Mouse (Mus musculus): ENCODE data around the gene Sugct. TPM values are rescaled to one million over a fixed set of nuclear protein-coding genes. Genes with fewer than 3 reads are reported as not detected.
A peak's percentile ranks its signal among the peaks of the same experiment; 100 is the strongest.

The Sugct gene
- polyA plus RNA-seq, 1 experiment from 2014 or later: 2.1 TPM

GRCm38 (mm10) chr13:17432139-17432916, 263.0 kb downstream of the Sugct start:
- Histone ChIP-seq H3K4me3 (replicated peaks; ENCODE audit: low read depth, low read length) (no peak overlapping the region), H3K9me3 (ENCODE audit: control insufficient read depth, low read length) (no peaks in the 10 kb centered on the region), H3K36me3 (ENCODE audit: control insufficient read depth, insufficient read depth, low read length) (no peaks in the 10 kb centered on the region), H3K4me1 (ENCODE audit: control insufficient read depth, insufficient read depth, low read length) (no peaks in the 10 kb centered on the region), H3K9ac (replicated peaks; ENCODE audit: low read length) (no peak overlapping the region), H3K27me3 (ENCODE audit: control insufficient read depth, insufficient read depth, low read length) (no peaks in the 10 kb centered on the region), H3K4me2 (ENCODE audit: low read length) (no peak overlapping the region), H3K27ac (replicated peaks; ENCODE audit: low read depth, low read length) (no peak overlapping the region)
- 44% methylated on average over 7 of the region's 7 CpGs for WGBS
- peak; percentile 73 for ATAC-seq (ENCODE audit: low FRiP score, low TSS enrichment)
- peak; percentile 88 for DNase-seq

- ATAC-seq (ENCODE audit: low FRiP score, low TSS enrichment) (no peak), DNase-seq (no peak)
- no peaks in the 10 kb centered on the region for H3K36me3 ChIP-seq (ENCODE audit: control insufficient read depth, insufficient read depth, low read length)
- H3K27ac ChIP-seq (replicated peaks; ENCODE audit: low read depth, low read length): no peak overlapping the region
- 93% methylated on average over 6 of the region's 6 CpGs for WGBS
- H3K4me2 ChIP-seq (ENCODE audit: low read length): no peak overlapping the region
- H3K27me3 ChIP-seq (ENCODE audit: control insufficient read depth, insufficient read depth, low read length): no peaks in the 10 kb centered on the region
- no peak overlapping the region for H3K9ac ChIP-seq (replicated peaks; ENCODE audit: low read length)
- no peak overlapping the region for H3K4me3 ChIP-seq (replicated peaks; ENCODE audit: low read depth, low read length)
- H3K4me1 ChIP-seq (ENCODE audit: control insufficient read depth, insufficient read depth, low read length): no peaks in the 10 kb centered on the region
- no peaks in the 10 kb centered on the region; the same call in 1 of the 2 replicates for H3K9me3 ChIP-seq (ENCODE audit: control insufficient read depth, low read length)
Observed at GRCm38 (mm10) chr13:17421875-17422274, 273.5 kb downstream of the Sugct start.

GRCm38 (mm10) chr13:17420557-17420956, 274.8 kb downstream of the Sugct start:
- Histone ChIP-seq H3K4me2 (ENCODE audit: low read length) (no peak overlapping the region), H3K36me3 (ENCODE audit: control insufficient read depth, insufficient read depth, low read length) (no peaks in the 10 kb centered on the region), H3K27me3 (ENCODE audit: control insufficient read depth, insufficient read depth, low read length) (no peaks in the 10 kb centered on the region), H3K9ac (replicated peaks; ENCODE audit: low read length) (no peak overlapping the region), H3K4me1 (ENCODE audit: control insufficient read depth, insufficient read depth, low read length) (no peaks in the 10 kb centered on the region), H3K9me3 (ENCODE audit: control insufficient read depth, low read length) (no peaks in the 10 kb centered on the region; the same call in 1 of the 2 replicates), H3K4me3 (replicated peaks; ENCODE audit: low read depth, low read length) (no peak overlapping the region), H3K27ac (replicated peaks; ENCODE audit: low read depth, low read length) (no peak overlapping the region)
- DNase-seq (no peak), ATAC-seq (ENCODE audit: low FRiP score, low TSS enrichment) (no peak)
- WGBS: 88% methylated on average over 1 of the region's 1 CpGs

- no peak overlapping the region for H3K4me2 ChIP-seq (ENCODE audit: low read length)
- 97% methylated on average over 8 of the region's 8 CpGs for WGBS
- H3K4me3 ChIP-seq (replicated peaks; ENCODE audit: low read depth, low read length): no peak overlapping the region
- H3K9me3 ChIP-seq (ENCODE audit: control insufficient read depth, low read length): no peaks in the 10 kb centered on the region
- no peak overlapping the region for H3K9ac ChIP-seq (replicated peaks; ENCODE audit: low read length)
- no peaks in the 10 kb centered on the region for H3K4me1 ChIP-seq (ENCODE audit: control insufficient read depth, insufficient read depth, low read length)
- ATAC-seq (ENCODE audit: low FRiP score, low TSS enrichment): no peak
- no peak for DNase-seq
- H3K27me3 ChIP-seq (ENCODE audit: control insufficient read depth, insufficient read depth, low read length): no peaks in the 10 kb centered on the region
- no peak overlapping the region for H3K27ac ChIP-seq (replicated peaks; ENCODE audit: low read depth, low read length)
- no peaks in the 10 kb centered on the region for H3K36me3 ChIP-seq (ENCODE audit: control insufficient read depth, insufficient read depth, low read length)
Observed at GRCm38 (mm10) chr13:17342836-17343235, 352.5 kb downstream of the Sugct start.

- DNase-seq (no peak), ATAC-seq (ENCODE audit: low FRiP score, low TSS enrichment) (no peak)
- WGBS: 85% methylated on average over 4 of the region's 4 CpGs
- Histone ChIP-seq H3K9me3 (ENCODE audit: control insufficient read depth, low read length) (no peaks in the 10 kb centered on the region), H3K9ac (replicated peaks; ENCODE audit: low read length) (no peak overlapping the region), H3K27me3 (ENCODE audit: control insufficient read depth, insufficient read depth, low read length) (no peaks in the 10 kb centered on the region), H3K4me3 (replicated peaks; ENCODE audit: low read depth, low read length) (no peak overlapping the region), H3K36me3 (ENCODE audit: control insufficient read depth, insufficient read depth, low read length) (no peaks in the 10 kb centered on the region), H3K4me2 (ENCODE audit: low read length) (no peak overlapping the region), H3K27ac (replicated peaks; ENCODE audit: low read depth, low read length) (no peak overlapping the region), H3K4me1 (ENCODE audit: control insufficient read depth, insufficient read depth, low read length) (no peaks in the 10 kb centered on the region)
Observed at GRCm38 (mm10) chr13:17335885-17336540, 359.3 kb downstream of the Sugct start.

GRCm38 (mm10) chr13:17326863-17327262, 368.5 kb downstream of the Sugct start:
- no peak overlapping the region for H3K27ac ChIP-seq (replicated peaks; ENCODE audit: low read depth, low read length)
- DNase-seq (no peak), ATAC-seq (ENCODE audit: low FRiP score, low TSS enrichment) (no peak)
- H3K9me3 ChIP-seq (ENCODE audit: control insufficient read depth, low read length): no peaks in the 10 kb centered on the region
- H3K4me3 ChIP-seq (replicated peaks; ENCODE audit: low read depth, low read length): no peak overlapping the region
- WGBS: 81% methylated on average over 4 of the region's 4 CpGs
- no peak overlapping the region for H3K9ac ChIP-seq (replicated peaks; ENCODE audit: low read length)
- H3K4me1 ChIP-seq (ENCODE audit: control insufficient read depth, insufficient read depth, low read length): no peaks in the 10 kb centered on the region
- no peaks in the 10 kb centered on the region for H3K27me3 ChIP-seq (ENCODE audit: control insufficient read depth, insufficient read depth, low read length)
- no peak overlapping the region for H3K4me2 ChIP-seq (ENCODE audit: low read length)
- H3K36me3 ChIP-seq (ENCODE audit: control insufficient read depth, insufficient read depth, low read length): no peaks in the 10 kb centered on the region

- Histone ChIP-seq H3K36me3 (ENCODE audit: control insufficient read depth, insufficient read depth, low read length) (no peaks in the 10 kb centered on the region), H3K27ac (replicated peaks; ENCODE audit: low read depth, low read length) (no peak overlapping the region), H3K4me2 (ENCODE audit: low read length) (no peak overlapping the region), H3K9ac (replicated peaks; ENCODE audit: low read length) (no peak overlapping the region), H3K9me3 (ENCODE audit: control insufficient read depth, low read length) (no peaks in the 10 kb centered on the region), H3K27me3 (ENCODE audit: control insufficient read depth, insufficient read depth, low read length) (no peaks in the 10 kb centered on the region), H3K4me1 (ENCODE audit: control insufficient read depth, insufficient read depth, low read length) (no peaks in the 10 kb centered on the region), H3K4me3 (replicated peaks; ENCODE audit: low read depth, low read length) (no peak overlapping the region)
- ATAC-seq (ENCODE audit: low FRiP score, low TSS enrichment) (no peak), DNase-seq (no peak)
- WGBS: 90% methylated on average over 4 of the region's 4 CpGs
Observed at GRCm38 (mm10) chr13:17301590-17301989, 393.8 kb downstream of the Sugct start.

- H3K4me3 ChIP-seq (replicated peaks; ENCODE audit: low read depth, low read length): no peak overlapping the region
- DNase-seq: no peak
- H3K36me3 ChIP-seq (ENCODE audit: control insufficient read depth, insufficient read depth, low read length): no peaks in the 10 kb centered on the region
- H3K27ac ChIP-seq (replicated peaks; ENCODE audit: low read depth, low read length): no peak overlapping the region
- H3K27me3 ChIP-seq (ENCODE audit: control insufficient read depth, insufficient read depth, low read length): no peaks in the 10 kb centered on the region
- no peak for ATAC-seq (ENCODE audit: low FRiP score, low TSS enrichment)
- 75% methylated on average over 1 of the region's 1 CpGs for WGBS
- H3K9ac ChIP-seq (replicated peaks; ENCODE audit: low read length): no peak overlapping the region
- no peak overlapping the region for H3K4me2 ChIP-seq (ENCODE audit: low read length)
- no peaks in the 10 kb centered on the region for H3K9me3 ChIP-seq (ENCODE audit: control insufficient read depth, low read length)
- H3K4me1 ChIP-seq (ENCODE audit: control insufficient read depth, insufficient read depth, low read length): no peaks in the 10 kb centered on the region
Observed at GRCm38 (mm10) chr13:17297462-17298005, 397.8 kb downstream of the Sugct start.

Data from midbrain, embryonic 14.5 days (tissue).